In the genomic region with DNA sequence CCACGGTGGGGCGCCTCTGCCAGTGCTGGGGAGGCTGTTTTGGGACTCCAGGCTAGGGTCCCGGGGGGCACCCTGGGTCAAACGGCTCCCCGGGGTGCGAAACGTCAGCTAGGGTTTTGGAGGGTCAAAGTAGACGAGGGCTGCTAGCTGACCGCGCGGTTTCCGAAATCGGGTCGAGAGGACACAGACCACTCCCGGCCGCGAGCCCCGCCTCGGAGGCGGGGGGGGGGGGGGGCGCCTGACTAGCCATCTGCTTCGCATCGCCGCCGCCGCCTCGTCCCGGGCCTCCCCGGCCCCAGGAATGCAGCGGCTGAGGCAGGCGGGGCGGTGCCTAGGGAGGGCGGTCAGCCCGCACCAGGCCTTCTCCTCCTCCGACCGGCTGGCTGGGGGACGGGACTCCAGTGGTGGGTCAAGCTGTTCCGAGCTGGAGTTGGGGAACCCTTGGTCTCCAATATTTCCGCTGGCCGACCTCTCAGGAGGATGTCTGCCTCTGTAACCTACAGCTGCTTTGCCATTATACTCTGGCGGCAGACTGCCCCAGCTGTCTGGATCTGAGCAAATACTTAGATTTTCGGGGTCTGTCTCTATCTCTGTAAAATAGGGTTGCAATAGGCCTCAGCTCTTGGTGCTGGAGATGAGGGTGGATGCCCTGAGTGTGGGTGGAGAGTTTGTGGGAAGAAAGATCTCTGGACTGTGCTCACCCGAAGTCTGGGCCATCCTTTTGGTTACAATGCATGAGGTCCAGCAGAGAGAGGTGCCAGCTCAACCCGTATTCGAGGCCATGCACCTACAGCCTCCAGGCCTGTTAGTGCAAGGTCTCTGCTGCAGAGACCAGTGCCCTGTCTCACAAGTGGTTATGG, we compare ENCODE assay signal across 9 mouse cellular contexts. TPM values are rescaled to one million over a fixed set of nuclear protein-coding genes. Genes with fewer than 3 reads are reported as not detected.
A peak's percentile ranks its signal among the peaks of the same experiment; 100 is the strongest.
DNase-seq lines count a peak whose midpoint lies in the region; ATAC-seq and TF ChIP-seq lines count a peak whose summit lies in the region.
"Had no signal": no experiment of that assay in that cellular context is flagged by ENCODE, and none has a peak within 500 bp of the region (broad histone marks: within the 10 kb centered on the region; RNA-seq: fewer than 3 reads in every experiment).

No protein-coding gene starts in this region.

- H3K9me3 ChIP-seq in intestine, postnatal 0 days (ENCODE audit: control insufficient read depth) = no peaks in the 10 kb centered on the region
- H3K9me3 ChIP-seq in liver, embryonic 16.5 days (replicated peaks; ENCODE audit: control insufficient read depth, low read length) = no peaks in the 10 kb centered on the region

- H3K27ac ChIP-seq in intestine, postnatal 0 days (ENCODE audit: low read depth, low read length) = peak overlapping the region; percentile 77
- H3K27ac ChIP-seq in liver, embryonic 16.5 days (ENCODE audit: low read length) = no peak overlapping the region
- H3K27ac ChIP-seq in small intestine, adult 2 months (ENCODE audit: insufficient read depth, low read depth, low read length) = peak overlapping the region; percentile 41

- peak overlapping the region; percentile 69 for H3K9ac ChIP-seq in intestine, postnatal 0 days (ENCODE audit: low read depth, low read length)
- H3K9ac ChIP-seq in liver, embryonic 16.5 days (ENCODE audit: low read depth, low read length) = 0 out of 2 replicates have a peak overlapping the region, but pooled peaks have one; percentile 5

- TF ChIP-seq CTCF in intestine, postnatal 0 days (IDR thresholded peaks at IDR 0.05; ENCODE audit: low read depth) = no peak
- TF ChIP-seq CTCF in small intestine, adult 2 months (IDR thresholded peaks at IDR 0.05; ENCODE audit: extremely low read depth, insufficient read length, insufficient replicate concordance, low read depth, low read length) = no peak

- H3K4me1 ChIP-seq in intestine, postnatal 0 days (replicated peaks; ENCODE audit: control insufficient read depth, insufficient read depth, low read length) = no peaks in the 10 kb centered on the region
- peaks cover 13% of the 10 kb centered on the region for H3K4me1 ChIP-seq in liver, embryonic 16.5 days (ENCODE audit: control insufficient read depth, low read depth, low read length)
- H3K4me1 ChIP-seq in small intestine, adult 2 months (ENCODE audit: control insufficient read depth, insufficient read depth, insufficient read length, low read length) = peaks cover 21% of the 10 kb centered on the region

- WGBS in intestine, postnatal 0 days = 3% methylated on average over 40 of the region's 45 CpGs
- 4% methylated on average over 36 of the region's 45 CpGs for WGBS in liver, embryonic 16.5 days (ENCODE audit: insufficient replicate concordance)
- 6% methylated on average over 43 of the region's 45 CpGs for WGBS in small intestine, adult 2 months

- TF ChIP-seq POLR2A in small intestine, adult 2 months (IDR thresholded peaks at IDR 0.05; ENCODE audit: low read depth, low read length) = no peak

- peak; percentile 40; the same call in 1 of the 2 replicates for ATAC-seq in intestine, postnatal 0 days
- no peak for ATAC-seq in liver, embryonic 16.5 days (ENCODE audit: low read depth)
- no peak for ATAC-seq in megakaryocyte-erythroid progenitor cell, adult 5-6 weeks (replicated peaks; ENCODE audit: low FRiP score, low TSS enrichment, poor library complexity, severe bottlenecking)

- H3K36me3 ChIP-seq in intestine, postnatal 0 days (ENCODE audit: control insufficient read depth, insufficient read depth) = peaks cover under 1% of the 10 kb centered on the region; the same call in 1 of the 2 replicates
- no peaks in the 10 kb centered on the region for H3K36me3 ChIP-seq in liver, embryonic 16.5 days (ENCODE audit: control insufficient read depth, insufficient read depth)
- no peaks in the 10 kb centered on the region for H3K36me3 ChIP-seq in small intestine, adult 2 months (ENCODE audit: control insufficient read depth, insufficient read depth, low read length)
- H3K36me3 ChIP-seq: G1E had no signal

- H3K4me2 ChIP-seq in intestine, postnatal 0 days (replicated peaks; ENCODE audit: low read depth) = peak overlapping the region; percentile 73
- H3K4me2 ChIP-seq in liver, embryonic 16.5 days (ENCODE audit: low read depth, low read length) = peak overlapping the region; percentile 60

- DNase-seq in thymus, postnatal 4 days = peak; percentile 19
- no peak for DNase-seq in thymus, postnatal 0 days (ENCODE audit: low spot score)
- peak; percentile 67 to 82 for DNase-seq in gastrocnemius, postnatal 4 days (ENCODE audit: low spot score in 2 of 2)
- DNase-seq in frontal cortex, postnatal 10 days (ENCODE audit: low spot score in 2 of 2) = no peak

- H3K4me3 ChIP-seq in intestine, postnatal 0 days (ENCODE audit: low read depth, low read length) = peak overlapping the region; percentile 56
- H3K4me3 ChIP-seq in liver, embryonic 16.5 days (ENCODE audit: low read depth, low read length) = peak overlapping the region; percentile 50
- peak overlapping the region; percentile 64 for H3K4me3 ChIP-seq in small intestine, adult 2 months (ENCODE audit: low read depth, low read length)

- H3K27me3 ChIP-seq in intestine, postnatal 0 days (replicated peaks; ENCODE audit: control insufficient read depth, insufficient read depth, low read length) = peaks cover 60% of the 10 kb centered on the region
- peaks cover 83% of the 10 kb centered on the region for H3K27me3 ChIP-seq in liver, embryonic 16.5 days (ENCODE audit: control insufficient read depth, insufficient read depth, low read depth, low read length)
- H3K27me3 ChIP-seq in small intestine, adult 2 months (ENCODE audit: control insufficient read depth, insufficient read depth, low read length) = peaks cover 61% of the 10 kb centered on the region

RNA-seq across cellular contexts. Expression of a gene that starts 1.5 kb away (rescaled TPM):
- polyA plus RNA-seq in thymus, postnatal 0 days (2015; fragmentation: Nextera tagmentation; extraction: Ambion mirVana) = 3.6 and 4.3 TPM in 2 replicates
- total RNA-seq in gastrocnemius, postnatal 4 days (2021) = 10 to 100 TPM; 33.7 to 37.3 TPM
- polyA plus RNA-seq in intestine, postnatal 0 days (2015; fragmentation: Nextera tagmentation; extraction: Ambion mirVana) = 6.3 and 6.9 TPM in 2 replicates
- 0.67 TPM in 2 replicates for polyA plus RNA-seq in liver, embryonic 16.5 days (2015; fragmentation: Nextera tagmentation; extraction: Ambion mirVana)
- polyA plus RNA-seq in small intestine, adult 2 months (2012; rRNA removed) = 27.7 and 33.2 TPM in 2 replicates
- not detected in 2 replicates for total RNA-seq in megakaryocyte-erythroid progenitor cell, adult 5-6 weeks (2014; fragmentation: Nextera tagmentation)
- total RNA-seq in megakaryocyte-erythroid progenitor cell, adult 5-6 weeks (2017) = not detected in 2 replicates
- total RNA-seq: G1E had no signal
- polyA plus RNA-seq: G1E had no signal

RNA-seq across cellular contexts. Expression of a gene that starts 34.4 kb away (rescaled TPM):
- polyA plus RNA-seq in thymus, postnatal 0 days (2015; fragmentation: Nextera tagmentation; extraction: Ambion mirVana) = not detected in 2 replicates
- under 1 TPM in 1 of 2 experiments, not detected in 1; 0.25 TPM for total RNA-seq in gastrocnemius, postnatal 4 days (2021)
- not detected in 2 replicates for polyA plus RNA-seq in intestine, postnatal 0 days (2015; fragmentation: Nextera tagmentation; extraction: Ambion mirVana)
- not detected in 2 replicates for polyA plus RNA-seq in liver, embryonic 16.5 days (2015; fragmentation: Nextera tagmentation; extraction: Ambion mirVana)
- not detected in 2 replicates for polyA plus RNA-seq in small intestine, adult 2 months (2012; rRNA removed)
- total RNA-seq in megakaryocyte-erythroid progenitor cell, adult 5-6 weeks (2014; fragmentation: Nextera tagmentation) = not detected in 2 replicates
- total RNA-seq in megakaryocyte-erythroid progenitor cell, adult 5-6 weeks (2017) = not detected in 2 replicates

RNA-seq across cellular contexts. Expression of a gene that starts 39.1 kb away (rescaled TPM):
- polyA plus RNA-seq in thymus, postnatal 0 days (2015; fragmentation: Nextera tagmentation; extraction: Ambion mirVana) = 27.6 and 30.2 TPM in 2 replicates
- total RNA-seq in gastrocnemius, postnatal 4 days (2021) = 10 to 100 TPM; 56.9 to 60.4 TPM
- 29.0 and 29.9 TPM in 2 replicates for polyA plus RNA-seq in intestine, postnatal 0 days (2015; fragmentation: Nextera tagmentation; extraction: Ambion mirVana)
- polyA plus RNA-seq in liver, embryonic 16.5 days (2015; fragmentation: Nextera tagmentation; extraction: Ambion mirVana) = 11.2 and 12.8 TPM in 2 replicates
- polyA plus RNA-seq in small intestine, adult 2 months (2012; rRNA removed) = 34.8 and 60.9 TPM in 2 replicates
- 34.5 and 35.6 TPM in 2 replicates for total RNA-seq in megakaryocyte-erythroid progenitor cell, adult 5-6 weeks (2014; fragmentation: Nextera tagmentation)
- 26.6 and 65.5 TPM in 2 replicates for total RNA-seq in megakaryocyte-erythroid progenitor cell, adult 5-6 weeks (2017)
- polyA plus RNA-seq: G1E had no signal

RNA-seq across cellular contexts. Expression of a gene that starts 39.6 kb away (rescaled TPM):
- 0.83 and 1.3 TPM in 2 replicates for polyA plus RNA-seq in thymus, postnatal 0 days (2015; fragmentation: Nextera tagmentation; extraction: Ambion mirVana)
- under 1 TPM; 0.83 to 0.98 TPM for total RNA-seq in gastrocnemius, postnatal 4 days (2021)
- polyA plus RNA-seq in intestine, postnatal 0 days (2015; fragmentation: Nextera tagmentation; extraction: Ambion mirVana) = 0.39 and 0.59 TPM in 2 replicates
- polyA plus RNA-seq in liver, embryonic 16.5 days (2015; fragmentation: Nextera tagmentation; extraction: Ambion mirVana) = 0.58 and 0.88 TPM in 2 replicates
- 4.1 and 13.0 TPM in 2 replicates for polyA plus RNA-seq in small intestine, adult 2 months (2012; rRNA removed)
- 3.5 and 6.9 TPM in 2 replicates for total RNA-seq in megakaryocyte-erythroid progenitor cell, adult 5-6 weeks (2014; fragmentation: Nextera tagmentation)
- 2.2 and 3.4 TPM in 2 replicates for total RNA-seq in megakaryocyte-erythroid progenitor cell, adult 5-6 weeks (2017)

Comparison
In these comparisons a context has a peak if more than half of its experiments do, and no peak if none do; other contexts are left out.
1. DNase-seq: peak in thymus, postnatal 4 days (single experiment) and gastrocnemius, postnatal 4 days (2 of 2); none in thymus, postnatal 0 days (single experiment) and frontal cortex, postnatal 10 days (0 of 2).
2. Peak in every context shown above with its lines, with median percentiles within 50 percentile points of each other: H3K4me3 ChIP-seq.